Mouse (Mus musculus): ENCODE data around the gene Dbx2.

Gene Dbx2

GRCm38 (mm10) chr15:95624396-95624795, 31.4 kb downstream of the Dbx2 start:
- DNase-seq (ENCODE audit: low spot score in 2 of 2): no peak

- no peak for DNase-seq (ENCODE audit: low spot score in 2 of 2)
These were observed 33.0 kb downstream of the Dbx2 start for GRCm38 (mm10) chr15:95622797-95623196.

- DNase-seq (ENCODE audit: low spot score in 2 of 2): no peak
These were observed 43.2 kb downstream of the Dbx2 start for GRCm38 (mm10) chr15:95612600-95612999.

GRCm38 (mm10) chr15:95601179-95601578, 54.6 kb downstream of the Dbx2 start:
- no peak for DNase-seq (ENCODE audit: low spot score in 2 of 2)

GRCm38 (mm10) chr15:95598630-95599029, 57.1 kb downstream of the Dbx2 start:
- no peak for DNase-seq (ENCODE audit: low spot score in 2 of 2)

- no peak for DNase-seq (ENCODE audit: low spot score in 2 of 2)
These were observed 68.9 kb downstream of the Dbx2 start for GRCm38 (mm10) chr15:95586906-95587305.

- DNase-seq (ENCODE audit: low spot score in 2 of 2): no peak
These were observed 70.9 kb downstream of the Dbx2 start for GRCm38 (mm10) chr15:95584891-95585290.

GRCm38 (mm10) chr15:95574661-95575060, 81.1 kb downstream of the Dbx2 start:
- DNase-seq (ENCODE audit: low spot score in 2 of 2): no peak
